Mouse (Mus musculus): ENCODE measurements around the gene Ttc27.

GRCm38 (mm10) chr17:74889535-74890117, 172.1 kb downstream of the Ttc27 start:
- no peak for TF ChIP-seq CTCF (IDR thresholded peaks at IDR 0.05; ENCODE audit: low read depth)
- no peak for TF ChIP-seq EP300 (IDR thresholded peaks at IDR 0.05; ENCODE audit: low read depth)

Data from liver, embryonic 14.5 days (tissue).